Mouse (Mus musculus) heart, embryonic 13.5 days (tissue): Measurements from ENCODE around the gene Mtg2. TPM values are rescaled to one million over a fixed set of nuclear protein-coding genes. Genes with fewer than 3 reads are reported as not detected.
A peak's percentile ranks its signal among the peaks of the same experiment; 100 is the strongest.

Experiments
- ATAC-seq: fragments of 200-750 bp; cut with Nextera tagmentation; 2 replicates; pipeline ENCODE4 v1.8.0; 2017; ENCODE audit warnings: moderate TSS enrichment; ENCODE audit not compliant: insufficient number of reproducible peaks, low FRiP score, low TSS enrichment; ENCODE audit errors: extremely low read depth
- H3K27ac ChIP-seq: fragments of 300-500 bp; sonication (generic); replicated peaks from 2 replicates; pipeline ENCODE4 v1.5.1; 2015; ENCODE audit warnings: moderate library complexity, mild to moderate bottlenecking, inconsistent platforms
- H3K27me3 ChIP-seq: fragments of 300-500 bp; sonication (generic); replicated peaks from 2 replicates; pipeline ENCODE4 v1.6.1; 2015; ENCODE audit warnings: mild to moderate bottlenecking, inconsistent platforms
- H3K36me3 ChIP-seq: fragments of 300-500 bp; sonication (generic); 2 replicates; pipeline ENCODE4 v1.6.1; 2015; ENCODE audit warnings: mild to moderate bottlenecking, inconsistent platforms
- H3K4me1 ChIP-seq: fragments of 300-500 bp; sonication (generic); 2 replicates; pipeline ENCODE4 v1.6.1; 2015; ENCODE audit warnings: inconsistent platforms
- H3K4me2 ChIP-seq: fragments of 300-500 bp; sonication (generic); 2 replicates; pipeline ENCODE4 v1.6.1; 2015; ENCODE audit warnings: inconsistent platforms, mild to moderate bottlenecking, moderate library complexity
- H3K4me3 ChIP-seq: fragments of 300-500 bp; sonication (generic); 2 replicates; pipeline ENCODE4 v1.5.1; 2015; ENCODE audit warnings: moderate library complexity, mild to moderate bottlenecking, inconsistent platforms
- H3K9ac ChIP-seq: fragments of 300-500 bp; sonication (generic); 2 replicates; pipeline ENCODE4 v1.6.1; 2015; ENCODE audit warnings: inconsistent platforms, mild to moderate bottlenecking, moderate library complexity
- H3K9me3 ChIP-seq: fragments of 300-500 bp; sonication (generic); 2 replicates; pipeline ENCODE4 v1.6.1; 2016; ENCODE audit warnings: inconsistent platforms
- WGBS: fragments of 180-500 bp; shearing (Covaris S2); methylation state at CpG from one replicate; pipeline ENCODE4 v1.1.7; 2015; ENCODE audit warnings: mixed read lengths; 5-methylcytosine and 5-hydroxymethylcytosine counted together
- polyA plus RNA-seq: library from polyadenylated mRNA; unstranded; fragments of >200 nt; fragmentation: Nextera tagmentation; extraction: Ambion mirVana; gene quantifications from 2 replicates; pipeline ENCODE4 v1.2.1, GENCODE M21; 2015

Mtg2 gene
- 23.9 and 24.8 TPM in 2 replicates for polyA plus RNA-seq

DNA sequence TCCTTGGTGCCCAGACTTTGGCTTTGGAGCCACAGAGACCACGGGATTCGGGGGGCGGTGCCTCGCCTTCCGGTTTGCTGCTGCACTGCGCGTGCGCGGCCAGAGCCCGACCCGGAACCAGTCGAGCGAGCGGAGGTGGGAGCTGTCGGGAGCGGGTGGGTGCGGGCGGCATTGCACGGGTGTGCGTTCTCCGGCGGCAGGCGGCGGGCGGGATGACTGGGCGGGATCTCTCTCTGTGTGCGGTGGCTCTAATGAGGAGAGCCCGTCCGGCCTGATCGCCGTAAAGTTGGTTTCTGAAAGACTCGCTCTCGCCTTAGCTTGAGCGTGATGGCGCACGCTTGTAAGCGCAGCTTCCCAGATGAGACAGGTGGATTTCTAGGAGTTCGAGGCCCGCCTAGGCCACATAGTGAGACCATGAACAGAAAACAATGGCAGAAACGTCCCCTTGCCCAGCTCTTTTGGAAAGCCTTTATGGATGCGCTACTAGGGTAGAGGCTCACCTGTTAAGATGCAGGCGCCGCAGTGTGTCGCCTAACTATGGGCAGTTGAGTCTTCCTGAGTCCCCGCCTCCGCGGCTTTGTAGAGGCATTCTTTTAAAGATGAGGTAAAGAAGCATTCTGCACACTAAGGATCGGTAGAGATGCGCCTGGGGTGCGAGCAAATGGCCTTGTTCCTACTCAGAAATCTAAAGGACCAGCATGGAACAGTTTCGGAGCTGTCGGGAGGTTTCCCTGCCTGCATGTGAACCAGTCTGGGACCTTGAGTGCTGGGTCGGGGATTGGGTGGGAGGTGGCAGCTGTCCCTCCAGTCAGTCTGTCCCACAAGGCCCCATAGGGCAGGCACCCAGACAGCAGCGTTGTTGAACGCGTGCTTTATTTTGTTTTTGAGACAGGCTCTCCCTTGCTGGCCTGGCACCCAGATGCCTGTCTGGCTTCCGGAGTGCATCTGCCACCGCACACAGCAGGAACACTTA, at the start of gene Mtg2:
Gene Mtg2 (plus strand): TSS at position 108 of the 973 bp plus-strand sequence.
- Histone ChIP-seq H3K4me3 (peak within 1 kb of the TSS; percentile 79), H3K4me2 (peak within 1 kb of the TSS; percentile 95), H3K27ac (peak within 1 kb of the TSS; percentile 81), H3K27me3 (no peaks in the 10 kb centered on the region), H3K36me3 (peaks cover 35% of the 10 kb centered on the region), H3K9me3 (no peaks in the 10 kb centered on the region), H3K4me1 (peaks cover 15% of the 10 kb centered on the region), H3K9ac (peak within 1 kb of the TSS; percentile 85)
- ATAC-seq: peak; percentile 82
- WGBS: 5% methylated on average over 58 of the region's 58 CpGs

DNA sequence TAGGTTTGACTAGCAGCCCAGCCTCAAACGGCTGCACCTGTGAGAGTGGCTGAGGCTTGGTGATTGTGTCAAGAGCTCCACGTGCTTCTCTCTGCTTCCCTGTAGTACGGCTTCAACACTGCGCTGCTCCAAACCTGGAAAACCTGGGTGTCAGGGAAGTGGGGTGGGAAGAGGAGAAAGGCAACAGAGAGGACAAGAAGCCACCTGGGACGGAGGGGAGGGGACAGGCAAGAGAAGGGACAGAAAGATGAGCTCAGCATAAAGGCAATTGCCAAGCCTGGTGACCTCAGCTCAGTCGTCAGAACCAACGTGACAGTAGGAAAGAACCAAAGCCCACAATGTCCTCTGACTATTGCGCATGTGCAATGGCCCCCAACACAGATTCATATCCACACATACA, 49.5 kb upstream of the Mtg2 start:
- Histone ChIP-seq H3K4me1 (peaks cover 28% of the 10 kb centered on the region), H3K9me3 (no peaks in the 10 kb centered on the region), H3K36me3 (no peaks in the 10 kb centered on the region), H3K9ac (no peak overlapping the region), H3K4me3 (no peak overlapping the region), H3K27me3 (peaks cover 53% of the 10 kb centered on the region), H3K4me2 (no peak overlapping the region), H3K27ac (no peak overlapping the region)
- 69% methylated on average over 8 of the region's 8 CpGs for WGBS
- no peak for ATAC-seq

DNA sequence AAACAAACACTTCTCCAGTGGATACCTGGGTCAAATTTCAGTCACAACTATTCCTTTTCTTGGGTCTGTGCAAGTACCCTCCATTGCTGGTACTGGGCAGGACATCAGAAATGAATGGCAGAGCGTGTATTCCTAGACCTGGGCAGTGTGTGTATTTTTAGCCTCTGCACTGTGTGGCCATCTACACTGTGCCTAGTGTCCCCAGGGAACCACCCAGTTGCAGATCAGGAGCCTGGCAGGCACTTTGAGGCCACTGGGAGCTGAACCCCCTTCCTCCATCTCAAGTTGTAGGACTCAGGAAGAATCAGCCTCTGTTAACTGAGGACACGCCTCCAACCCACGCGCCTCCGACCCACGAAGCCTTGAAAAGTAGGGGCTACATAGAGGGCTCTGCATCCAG, 47.6 kb upstream of the Mtg2 start:
- no peak overlapping the region for H3K27ac ChIP-seq
- no peak overlapping the region for H3K9ac ChIP-seq
- WGBS: 46% methylated on average over 6 of the region's 6 CpGs
- no peaks in the 10 kb centered on the region for H3K9me3 ChIP-seq
- H3K36me3 ChIP-seq: peaks cover 4% of the 10 kb centered on the region
- no peak overlapping the region for H3K4me3 ChIP-seq
- H3K4me1 ChIP-seq: peaks cover 34% of the 10 kb centered on the region
- H3K4me2 ChIP-seq: no peak overlapping the region
- ATAC-seq: no peak
- H3K27me3 ChIP-seq: peaks cover 53% of the 10 kb centered on the region

DNA sequence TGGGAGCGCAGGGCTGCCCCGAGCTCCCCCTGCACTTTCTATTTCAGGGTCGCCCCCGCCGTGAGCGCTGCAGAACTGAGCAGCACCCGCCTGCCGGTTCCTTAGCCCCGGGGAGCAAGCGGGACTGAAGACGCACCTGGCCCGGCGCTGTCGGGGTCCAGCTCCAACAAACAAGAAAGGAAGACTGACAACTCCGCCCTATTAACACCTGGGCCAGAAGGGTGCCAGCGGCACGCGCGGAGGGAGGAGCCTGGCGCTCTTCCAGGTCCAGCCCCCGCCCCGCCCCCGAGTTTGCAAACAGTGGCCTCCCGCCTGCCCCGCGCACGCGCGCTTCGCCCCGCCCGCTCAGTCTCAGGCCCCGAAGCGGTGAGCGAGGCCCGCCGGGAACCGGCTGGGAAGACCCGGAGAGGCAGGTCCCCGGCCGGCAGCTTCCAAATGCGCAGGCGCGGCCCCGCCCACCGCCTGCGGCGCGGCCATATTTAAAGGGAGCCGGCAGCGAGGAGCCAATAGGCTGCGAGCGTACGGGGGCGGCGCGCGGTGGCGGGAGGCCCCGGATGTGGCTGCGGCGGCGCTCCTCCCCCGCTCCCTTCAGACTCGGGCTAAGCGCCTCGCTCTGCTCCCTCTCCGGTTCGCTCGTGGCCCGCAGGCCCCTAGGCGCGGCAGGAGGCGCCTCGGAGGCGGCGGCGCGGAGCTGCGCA, 45.8 kb upstream of the Mtg2 start, which contains the start of gene Lsm14b:
Gene Lsm14b (plus strand): TSS at position 587 of the 698 bp plus-strand sequence.
- peak within 1 kb of the TSS; percentile 97 for H3K9ac ChIP-seq
- H3K36me3 ChIP-seq: peaks cover 22% of the 10 kb centered on the region
- ATAC-seq: peak; percentile 94
- H3K9me3 ChIP-seq: no peaks in the 10 kb centered on the region
- peaks cover 41% of the 10 kb centered on the region for H3K27me3 ChIP-seq
- peak within 1 kb of the TSS; percentile 92 for H3K27ac ChIP-seq
- under 1% methylated on average over 75 of the region's 80 CpGs for WGBS
- peaks cover 43% of the 10 kb centered on the region for H3K4me1 ChIP-seq
- peak within 1 kb of the TSS; percentile 85 for H3K4me3 ChIP-seq
- peak within 1 kb of the TSS; percentile 93 for H3K4me2 ChIP-seq

DNA sequence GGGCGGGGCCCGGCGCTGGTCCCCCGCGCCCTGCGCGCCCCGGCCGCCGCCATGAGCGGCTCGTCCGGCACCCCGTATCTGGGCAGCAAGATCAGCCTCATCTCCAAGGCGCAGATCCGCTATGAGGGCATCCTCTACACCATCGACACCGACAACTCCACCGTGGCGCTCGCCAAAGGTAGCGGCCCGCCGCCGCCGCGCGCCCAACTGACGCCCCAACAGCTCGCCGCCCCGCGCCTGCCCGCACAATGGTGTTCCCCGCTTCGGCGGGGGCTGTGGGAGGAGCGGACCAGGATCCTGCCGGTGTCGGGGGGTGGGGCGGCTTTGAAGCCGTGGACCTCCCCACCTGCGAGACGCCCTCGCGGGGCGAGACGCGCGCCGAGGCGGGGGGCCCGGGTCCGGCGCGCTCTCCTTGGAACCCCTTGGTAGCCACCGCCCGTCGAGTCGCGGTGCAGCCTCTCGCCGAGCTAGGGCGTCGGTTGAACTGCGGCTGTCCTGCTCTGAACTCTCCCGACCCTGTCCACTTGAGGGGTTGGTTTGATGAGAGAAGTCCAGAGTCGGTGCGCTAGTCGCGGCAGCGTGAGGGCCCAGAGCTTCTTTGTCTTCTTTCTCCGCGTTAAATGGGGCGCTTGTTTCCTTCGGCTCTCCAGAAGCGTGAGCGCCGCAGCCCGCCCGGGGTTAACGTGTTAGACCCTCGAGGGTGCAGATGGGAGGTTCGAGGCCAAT, 45.1 kb upstream of the Mtg2 start:
- under 1% methylated on average over 83 of the region's 84 CpGs for WGBS
- Histone ChIP-seq H3K27ac (peak overlapping the region; percentile 92), H3K9ac (peak overlapping the region; percentile 97), H3K4me1 (peaks cover 43% of the 10 kb centered on the region), H3K27me3 (peaks cover 33% of the 10 kb centered on the region), H3K9me3 (no peaks in the 10 kb centered on the region), H3K36me3 (peaks cover 29% of the 10 kb centered on the region), H3K4me2 (peak overlapping the region; percentile 91), H3K4me3 (peak overlapping the region; percentile 85)
- ATAC-seq: peak; percentile 11; the same call in 1 of the 2 replicates

DNA sequence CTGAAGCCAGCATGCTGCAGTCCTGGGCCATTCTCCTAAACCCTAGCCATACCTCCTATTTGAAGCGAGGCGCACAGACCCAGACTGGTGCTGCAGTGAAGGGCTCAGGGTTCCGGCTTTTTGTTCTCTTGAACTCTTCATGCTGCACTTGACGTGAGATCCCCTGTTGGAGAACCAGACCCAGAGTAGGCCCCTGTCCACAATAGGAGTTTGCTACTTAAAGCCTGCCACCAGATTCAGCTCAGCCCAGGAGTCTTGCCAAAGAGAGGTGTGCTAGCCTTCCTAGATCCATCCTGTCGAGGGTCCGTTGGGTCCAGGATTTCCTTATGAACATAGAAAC, 44.6 kb upstream of the Mtg2 start:
- WGBS: 16% methylated on average over 6 of the region's 6 CpGs

DNA sequence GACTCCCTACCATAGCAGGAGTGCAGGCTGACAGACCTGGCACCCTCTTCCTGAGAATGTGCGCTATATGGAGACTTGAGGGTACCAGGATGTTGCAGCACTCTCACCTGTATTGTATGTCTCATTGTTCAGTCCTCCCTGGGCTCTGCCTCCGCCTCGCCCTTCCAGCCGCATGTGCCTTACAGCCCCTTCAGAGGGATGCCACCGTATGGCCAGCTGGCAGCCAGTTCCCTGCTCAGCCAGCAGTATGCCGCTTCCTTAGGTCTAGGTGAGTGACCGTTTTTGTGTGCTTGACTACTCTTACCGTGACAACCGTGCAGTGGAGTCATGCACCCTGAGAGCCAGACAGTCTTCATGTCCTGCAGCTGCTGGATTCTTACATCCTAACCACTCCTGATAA, 42.6 kb upstream of the Mtg2 start:
- no peak overlapping the region for H3K27ac ChIP-seq
- peaks cover 9% of the 10 kb centered on the region for H3K27me3 ChIP-seq
- peak overlapping the region; percentile 91 for H3K4me2 ChIP-seq
- peak overlapping the region; percentile 85; the same call in 1 of the 2 replicates for H3K4me3 ChIP-seq
- H3K9me3 ChIP-seq: no peaks in the 10 kb centered on the region
- H3K4me1 ChIP-seq: peaks cover 45% of the 10 kb centered on the region
- H3K36me3 ChIP-seq: peaks cover 54% of the 10 kb centered on the region
- 63% methylated on average over 9 of the region's 9 CpGs for WGBS
- H3K9ac ChIP-seq: peak overlapping the region; percentile 97; the same call in 1 of the 2 replicates
- ATAC-seq: no peak

More for the DNA sequence above, 44.6 kb upstream of the Mtg2 start:
- no peaks in the 10 kb centered on the region for H3K9me3 ChIP-seq
- peaks cover 43% of the 10 kb centered on the region for H3K4me1 ChIP-seq
- H3K4me3 ChIP-seq: peak overlapping the region; percentile 85
- peaks cover 34% of the 10 kb centered on the region for H3K36me3 ChIP-seq
- ATAC-seq: no peak
- peak overlapping the region; percentile 97 for H3K9ac ChIP-seq
- H3K27ac ChIP-seq: peak overlapping the region; percentile 92; the same call in 1 of the 2 replicates
- H3K4me2 ChIP-seq: peak overlapping the region; percentile 91
- H3K27me3 ChIP-seq: peaks cover 28% of the 10 kb centered on the region

DNA sequence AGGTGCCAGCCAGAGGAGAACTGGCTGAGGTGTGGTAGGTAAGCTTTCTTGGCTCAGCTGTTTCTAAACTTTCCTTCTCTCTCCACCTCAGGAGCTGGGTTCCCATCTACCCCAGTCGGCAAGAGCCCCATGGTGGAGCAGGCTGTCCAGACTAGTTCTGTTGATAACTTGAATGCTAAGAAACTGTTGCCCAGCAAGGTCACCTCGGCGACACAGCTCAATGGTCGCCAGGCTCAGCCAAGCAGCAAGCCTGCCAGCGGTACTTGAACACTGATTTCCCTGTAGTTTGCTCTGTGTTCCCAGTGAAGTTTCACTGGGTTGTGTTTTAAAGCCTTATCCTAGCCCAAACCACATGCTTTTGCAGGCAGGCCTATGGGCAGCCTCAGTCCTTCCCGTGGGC, 39.1 kb upstream of the Mtg2 start:
- Histone ChIP-seq H3K27me3 (no peaks in the 10 kb centered on the region), H3K9ac (no peak overlapping the region), H3K4me2 (no peak overlapping the region), H3K9me3 (no peaks in the 10 kb centered on the region), H3K4me3 (no peak overlapping the region), H3K27ac (no peak overlapping the region), H3K36me3 (peaks cover 89% of the 10 kb centered on the region), H3K4me1 (peaks cover 45% of the 10 kb centered on the region)
- 81% methylated on average over 6 of the region's 6 CpGs for WGBS
- ATAC-seq: no peak

DNA sequence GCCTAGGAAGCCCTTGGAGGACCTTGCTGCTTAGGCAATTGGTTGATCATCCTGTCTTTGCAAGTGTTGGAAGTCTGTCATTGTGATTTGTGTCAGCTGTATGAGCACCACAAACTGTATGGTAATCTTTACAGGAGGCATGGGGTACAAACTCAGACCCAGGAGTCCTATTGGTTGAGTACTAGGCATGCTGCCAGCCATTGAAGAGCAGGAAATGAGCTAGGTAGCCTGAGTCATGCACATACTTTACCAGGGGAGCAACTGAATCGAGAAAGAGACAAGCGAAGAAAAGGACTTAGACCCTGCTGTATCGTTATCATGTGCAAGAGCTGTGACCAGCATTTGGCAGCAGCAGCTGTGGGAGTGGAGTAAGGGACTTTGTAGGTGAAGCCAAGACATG, 37.5 kb upstream of the Mtg2 start:
- Histone ChIP-seq H3K27ac (0 out of 2 replicates have a peak overlapping the region, but pooled peaks have one; percentile 5), H3K9ac (no peak overlapping the region), H3K36me3 (peaks cover 100% of the 10 kb centered on the region), H3K4me1 (peaks cover 29% of the 10 kb centered on the region), H3K4me2 (no peak overlapping the region), H3K4me3 (no peak overlapping the region), H3K9me3 (no peaks in the 10 kb centered on the region), H3K27me3 (no peaks in the 10 kb centered on the region)
- ATAC-seq: no peak
- 65% methylated on average over 3 of the region's 3 CpGs for WGBS

DNA sequence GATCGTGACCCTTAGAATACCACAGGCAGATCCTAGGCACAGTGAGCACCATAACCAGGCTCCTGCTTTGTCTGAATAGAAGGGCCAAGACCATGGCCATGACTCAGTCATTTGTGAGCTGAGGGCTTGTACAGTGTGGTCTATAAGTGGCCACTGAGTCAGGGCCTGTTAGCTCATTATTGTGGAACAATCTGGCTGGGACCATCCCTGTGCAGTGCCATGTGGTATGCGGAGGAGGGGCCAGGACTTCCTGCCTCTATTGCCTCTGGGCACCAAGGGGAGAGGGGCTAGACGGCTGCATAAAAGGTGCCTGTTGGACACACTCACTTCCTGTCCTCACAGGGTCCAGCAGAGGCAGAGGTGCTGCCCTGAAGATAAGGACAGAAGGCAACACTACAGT, 36.4 kb upstream of the Mtg2 start:
- no peak for ATAC-seq
- Histone ChIP-seq H3K36me3 (peaks cover 100% of the 10 kb centered on the region), H3K9ac (no peak overlapping the region), H3K9me3 (no peaks in the 10 kb centered on the region), H3K27ac (no peak overlapping the region; the same call in 1 of the 2 replicates), H3K4me2 (no peak overlapping the region), H3K27me3 (no peaks in the 10 kb centered on the region), H3K4me3 (no peak overlapping the region), H3K4me1 (peaks cover 20% of the 10 kb centered on the region)
- WGBS: 58% methylated on average over 3 of the region's 3 CpGs

DNA sequence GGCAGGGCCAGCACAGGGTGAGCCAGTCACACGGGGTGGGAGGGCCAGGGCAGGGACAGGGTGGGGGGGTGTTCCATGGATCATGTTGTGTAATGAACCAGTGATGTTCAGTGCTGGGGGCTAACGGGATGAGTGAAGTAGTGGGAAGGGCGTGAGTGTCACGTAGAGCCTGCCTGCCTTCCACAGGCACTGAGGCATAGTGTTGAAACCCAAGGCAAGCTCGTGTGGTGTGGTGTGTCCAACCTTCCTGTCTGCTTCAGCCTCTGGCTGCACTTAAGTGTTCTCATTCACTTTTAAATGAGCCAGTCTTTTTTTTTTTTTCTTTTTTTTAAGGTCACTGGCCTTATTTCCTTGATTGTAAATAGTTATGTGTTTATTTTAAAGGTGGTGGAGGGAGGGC, 35.6 kb upstream of the Mtg2 start:
- Histone ChIP-seq H3K27me3 (no peaks in the 10 kb centered on the region), H3K36me3 (peaks cover 99% of the 10 kb centered on the region), H3K4me2 (no peak overlapping the region), H3K9ac (no peak overlapping the region), H3K4me1 (peaks cover 22% of the 10 kb centered on the region), H3K9me3 (no peaks in the 10 kb centered on the region), H3K4me3 (no peak overlapping the region), H3K27ac (no peak overlapping the region)
- no peak for ATAC-seq
- 64% methylated on average over 5 of the region's 5 CpGs for WGBS
